Mouse (Mus musculus) cerebellum, adult 9-11 months (tissue): ENCODE data around the gene Sytl2.

Experiments used
- DNase-seq: peaks from one replicate; pipeline ENCODE4 v3.0.0; 2022

The Sytl2 gene

GRCm38 (mm10) chr7:90312151-90312883, 10.3 kb downstream of the Sytl2 start:
- no peak for DNase-seq

- DNase-seq = no peak
These were observed 11.4 kb downstream of the Sytl2 start for GRCm38 (mm10) chr7:90313421-90313820.

- DNase-seq = no peak
These were observed 14.8 kb downstream of the Sytl2 start for GRCm38 (mm10) chr7:90316823-90317222.

- DNase-seq = no peak
These were observed 17.4 kb downstream of the Sytl2 start for GRCm38 (mm10) chr7:90319446-90319845.

- DNase-seq = no peak
These were observed 18.1 kb downstream of the Sytl2 start for GRCm38 (mm10) chr7:90320124-90320523.

- DNase-seq = no peak
These were observed 23.1 kb downstream of the Sytl2 start for GRCm38 (mm10) chr7:90325166-90325565.

GRCm38 (mm10) chr7:90330200-90330599, 28.1 kb downstream of the Sytl2 start:
- DNase-seq = no peak

- DNase-seq = no peak
These were observed 30.5 kb downstream of the Sytl2 start for GRCm38 (mm10) chr7:90332483-90333065.

- DNase-seq = no peak
These were observed 32.3 kb downstream of the Sytl2 start for GRCm38 (mm10) chr7:90334362-90334761.

- DNase-seq = no peak
These were observed 32.8 kb downstream of the Sytl2 start for GRCm38 (mm10) chr7:90334831-90335230.

- no peak for DNase-seq
These were observed 33.7 kb downstream of the Sytl2 start for GRCm38 (mm10) chr7:90335755-90336194.

GRCm38 (mm10) chr7:90341212-90341957, 39.3 kb downstream of the Sytl2 start:
- DNase-seq = no peak

GRCm38 (mm10) chr7:90344903-90345302, 42.9 kb downstream of the Sytl2 start:
- DNase-seq = no peak

- DNase-seq = no peak
These were observed 45.9 kb downstream of the Sytl2 start for GRCm38 (mm10) chr7:90347779-90348437.

GRCm38 (mm10) chr7:90349014-90349413, 47.0 kb downstream of the Sytl2 start:
- no peak for DNase-seq

- no peak for DNase-seq
These were observed 50.1 kb downstream of the Sytl2 start for GRCm38 (mm10) chr7:90352183-90352582.

GRCm38 (mm10) chr7:90353488-90354228, 51.6 kb downstream of the Sytl2 start:
- DNase-seq = no peak

GRCm38 (mm10) chr7:90354229-90354604, 52.2 kb downstream of the Sytl2 start:
- DNase-seq = no peak

- no peak for DNase-seq
These were observed 53.4 kb downstream of the Sytl2 start for GRCm38 (mm10) chr7:90355454-90355853.

- no peak for DNase-seq
These were observed 53.9 kb downstream of the Sytl2 start for GRCm38 (mm10) chr7:90355995-90356394.

- no peak for DNase-seq
These were observed 60.7 kb downstream of the Sytl2 start for GRCm38 (mm10) chr7:90362788-90363187.

- DNase-seq = peak; percentile 74
These were observed 68.2 kb downstream of the Sytl2 start for GRCm38 (mm10) chr7:90370071-90370851.
